Mouse (Mus musculus): ENCODE measurements around the gene Slc35a3. TPM values are rescaled to one million over a fixed set of nuclear protein-coding genes. Genes with fewer than 3 reads are reported as not detected.

Gene Slc35a3
- polyA plus RNA-seq, 1 experiment from 2014 or later = 15.9 TPM

Other genes starting within 250 kb of the Slc35a3 start
- gene Rtca, start 204.6 kb downstream of the Slc35a3 start, polyA plus RNA-seq (2014; fragmentation: Nextera tagmentation; extraction: Ambion mirVana) = 92.2 and 95.6 TPM in 2 replicates
- gene Dbt, start 199.8 kb downstream of the Slc35a3 start, polyA plus RNA-seq (2014; fragmentation: Nextera tagmentation; extraction: Ambion mirVana) = 14.2 and 17.6 TPM in 2 replicates
- 0.45 and 0.61 TPM in 2 replicates for gene Lrrc39, start 149.9 kb downstream of the Slc35a3 start, polyA plus RNA-seq (2014; fragmentation: Nextera tagmentation; extraction: Ambion mirVana)
- 19.3 and 30.8 TPM in 2 replicates for gene Sass6, start 117.8 kb downstream of the Slc35a3 start, polyA plus RNA-seq (2014; fragmentation: Nextera tagmentation; extraction: Ambion mirVana)
- gene Trmt13, start 98.2 kb downstream of the Slc35a3 start, polyA plus RNA-seq (2014; fragmentation: Nextera tagmentation; extraction: Ambion mirVana) = 28.7 and 32.1 TPM in 2 replicates
- gene Mfsd14a, start 50.2 kb downstream of the Slc35a3 start, polyA plus RNA-seq (2014; fragmentation: Nextera tagmentation; extraction: Ambion mirVana) = 65.6 and 106 TPM in 2 replicates
- not detected in 2 replicates for gene Gm43191, start 31.6 kb downstream of the Slc35a3 start, polyA plus RNA-seq (2014; fragmentation: Nextera tagmentation; extraction: Ambion mirVana)
- gene Agl, start 95.3 kb upstream of the Slc35a3 start, polyA plus RNA-seq (2014; fragmentation: Nextera tagmentation; extraction: Ambion mirVana) = 13.0 and 22.2 TPM in 2 replicates
- 20.2 and 21.2 TPM in 2 replicates for gene Frrs1, start 146.6 kb upstream of the Slc35a3 start, polyA plus RNA-seq (2014; fragmentation: Nextera tagmentation; extraction: Ambion mirVana)

Measured in kidney, embryonic 14.5 days (tissue).